Mouse (Mus musculus) limb, embryonic 12.5 days (tissue): Measurements from ENCODE around the gene Atp1b3. TPM values are rescaled to one million over a fixed set of nuclear protein-coding genes. Genes with fewer than 3 reads are reported as not detected.

ENCODE experiments used
- polyA plus RNA-seq: library from polyadenylated mRNA; unstranded; fragments of >200 nt; fragmentation: Nextera tagmentation; extraction: Ambion mirVana; gene quantifications from 2 replicates; pipeline ENCODE4 v1.2.1, GENCODE M21; 2016

Atp1b3 gene
- polyA plus RNA-seq, 1 experiment from 2014 or later = 119 TPM

Other genes with a start within 250 kb of the Atp1b3 start
- 6.5 and 6.9 TPM in 2 replicates for gene Gk5, start 245.1 kb downstream of the Atp1b3 start, polyA plus RNA-seq
- gene Tfdp2, start 168.2 kb downstream of the Atp1b3 start, polyA plus RNA-seq = 58.0 and 60.7 TPM in 2 replicates
- gene Rnf7, start 114.2 kb upstream of the Atp1b3 start, polyA plus RNA-seq = 241 and 247 TPM in 2 replicates
- gene Gm28729, start 160.8 kb upstream of the Atp1b3 start, polyA plus RNA-seq = not detected in 2 replicates